Mouse (Mus musculus): ENCODE results near the gene Mbtd1. TPM values are rescaled to one million over a fixed set of nuclear protein-coding genes. Genes with fewer than 3 reads are reported as not detected.

Mbtd1 gene
- polyA plus RNA-seq (2015; fragmentation: Illumina TruSeq; extraction: RNeasy Lipid Tissue Mini Kit (QIAGEN cat#74804); ENCODE audit: low read depth, low replicate concordance) = 16.0 TPM

GRCm38 (mm10) chr11:93885572-93886410 is at the start of gene Mbtd1, which contains the start of gene Utp18:
Gene Mbtd1 (plus strand): TSS chr11:93885852.
Gene Utp18 (minus strand): TSS chr11:93885766.

GRCm38 (mm10) chr11:93956159-93956558 is 70.5 kb downstream of the Mbtd1 start, which contains the start of gene Nme2:
Gene Nme2 (minus strand): TSS chr11:93956259.

GRCm38 (mm10) chr11:93968005-93968847 is 82.6 kb downstream of the Mbtd1 start, which contains the start of the genes Gm20390 and Nme1:
Gene Gm20390 (minus strand): TSS chr11:93968293.
Gene Nme1 (minus strand): TSS chr11:93968521.

GRCm38 (mm10) chr11:93995720-93996305 is 110.2 kb downstream of the Mbtd1 start, which contains the start of gene Spag9:
Gene Spag9 (plus strand): TSS chr11:93996091.

Other genes with a start within 250 kb of the Mbtd1 start
- 16.3 TPM for gene Utp18, start 86 bp upstream of the Mbtd1 start, polyA plus RNA-seq (2015; fragmentation: Illumina TruSeq; extraction: RNeasy Lipid Tissue Mini Kit (QIAGEN cat#74804); ENCODE audit: low read depth, low replicate concordance)
- gene Nme2, start 70.4 kb downstream of the Mbtd1 start, polyA plus RNA-seq (2015; fragmentation: Illumina TruSeq; extraction: RNeasy Lipid Tissue Mini Kit (QIAGEN cat#74804); ENCODE audit: low read depth, low replicate concordance) = 200 TPM
- gene Gm20390, start 82.4 kb downstream of the Mbtd1 start, polyA plus RNA-seq (2015; fragmentation: Illumina TruSeq; extraction: RNeasy Lipid Tissue Mini Kit (QIAGEN cat#74804); ENCODE audit: low read depth, low replicate concordance) = 147 TPM
- 270 TPM for gene Nme1, start 82.7 kb downstream of the Mbtd1 start, polyA plus RNA-seq (2015; fragmentation: Illumina TruSeq; extraction: RNeasy Lipid Tissue Mini Kit (QIAGEN cat#74804); ENCODE audit: low read depth, low replicate concordance)
- gene Spag9, start 110.2 kb downstream of the Mbtd1 start, polyA plus RNA-seq (2015; fragmentation: Illumina TruSeq; extraction: RNeasy Lipid Tissue Mini Kit (QIAGEN cat#74804); ENCODE audit: low read depth, low replicate concordance) = 170 TPM